Mouse (Mus musculus) embryonic facial prominence, embryonic 10.5 days (tissue): ENCODE measurements around the gene Slc25a38. TPM values are rescaled to one million over a fixed set of nuclear protein-coding genes. Genes with fewer than 3 reads are reported as not detected.

Experiments used
- DNase-seq: peaks from one replicate; pipeline ENCODE4 v3.0.0-alpha.2; 2017; ENCODE audit warnings: low spot score
- H3K27ac ChIP-seq: fragments of 300-500 bp; sonication (generic); replicated peaks from 2 replicates; pipeline ENCODE4 v1.5.1; 2016; ENCODE audit warnings: mild to moderate bottlenecking
- H3K27me3 ChIP-seq: fragments of 300-500 bp; sonication (generic); replicated peaks from 2 replicates; pipeline ENCODE4 v1.6.1; 2016; ENCODE audit warnings: low read depth, mild to moderate bottlenecking; ENCODE audit not compliant: poor library complexity, severe bottlenecking
- H3K36me3 ChIP-seq: fragments of 300-500 bp; sonication (generic); replicated peaks from 2 replicates; pipeline ENCODE4 v1.6.1; 2016; ENCODE audit warnings: mild to moderate bottlenecking, moderate library complexity
- H3K4me1 ChIP-seq: fragments of 300-500 bp; sonication (generic); 2 replicates; pipeline ENCODE4 v1.6.1; 2016
- H3K4me3 ChIP-seq: fragments of 300-500 bp; sonication (generic); 2 replicates; pipeline ENCODE4 v1.5.1; 2016; ENCODE audit warnings: mild to moderate bottlenecking, moderate library complexity
- H3K9me3 ChIP-seq: fragments of 300-500 bp; sonication (generic); 2 replicates; pipeline ENCODE4 v1.6.1; 2016; ENCODE audit warnings: mild to moderate bottlenecking
- WGBS: fragments of 180-500 bp; shearing (Covaris S2); methylation state at CpG from one replicate; pipeline ENCODE4 v1.1.7; 2016; 5-methylcytosine and 5-hydroxymethylcytosine counted together
- polyA plus RNA-seq: library from polyadenylated mRNA; unstranded; fragments of >200 nt; fragmentation: Nextera tagmentation; extraction: Ambion mirVana; gene quantifications from 2 replicates; pipeline ENCODE4 v1.2.1, GENCODE M21; 2016

The Slc25a38 gene
- polyA plus RNA-seq, 1 experiment from 2014 or later, result 46.3 TPM

- peaks cover 47% of the 10 kb centered on the region for H3K36me3 ChIP-seq
- WGBS, result 83% methylated on average over 3 of the region's 3 CpGs
- DNase-seq, result no peak
- H3K27me3 ChIP-seq, result no peaks in the 10 kb centered on the region
- no peak overlapping the region for H3K4me3 ChIP-seq
- H3K27ac ChIP-seq, result no peak overlapping the region
- H3K4me1 ChIP-seq, result peaks cover 17% of the 10 kb centered on the region
- no peaks in the 10 kb centered on the region for H3K9me3 ChIP-seq
Observed at GRCm38 (mm10) chr9:120131784-120132288, 21.7 kb downstream of the Slc25a38 start.

DNA sequence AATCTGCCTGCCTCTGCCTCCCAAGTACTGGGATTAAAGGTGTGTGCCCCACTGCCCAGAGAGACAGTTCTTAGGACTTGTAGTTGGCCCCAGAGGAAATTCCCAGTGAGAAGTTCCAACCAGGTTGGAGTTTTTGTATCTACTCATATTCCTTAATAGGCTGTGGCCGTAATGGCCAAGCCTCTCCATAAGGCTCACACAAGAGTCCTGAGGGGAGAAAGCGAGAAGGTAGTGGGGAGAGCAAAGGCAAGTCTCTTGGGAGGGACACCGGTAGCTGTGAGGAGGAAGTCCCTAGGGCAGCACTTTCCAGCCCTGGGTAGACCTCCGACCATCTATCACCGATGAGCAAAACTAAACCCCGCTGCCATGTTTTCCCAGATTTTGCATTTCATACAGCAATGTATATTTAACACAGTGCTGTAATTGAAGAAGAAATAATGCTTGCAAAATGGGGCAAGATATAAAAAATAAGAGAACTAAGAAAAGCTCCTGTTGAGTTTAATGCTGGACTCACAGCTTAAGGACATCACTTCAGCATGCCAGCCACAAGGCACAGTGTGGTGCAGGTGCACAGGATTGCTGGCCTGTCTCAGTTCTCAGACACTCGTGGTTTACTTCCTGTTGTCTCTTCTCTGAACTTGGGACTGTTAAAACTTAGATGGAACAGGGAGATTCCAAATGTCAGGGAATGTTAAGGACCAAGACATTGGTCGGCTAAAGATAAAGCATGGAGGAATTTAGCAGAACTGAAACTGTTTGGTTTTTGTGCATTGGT lies 23.0 kb downstream of the Slc25a38 start:
- H3K27me3 ChIP-seq, result no peaks in the 10 kb centered on the region
- no peak overlapping the region for H3K27ac ChIP-seq
- H3K4me1 ChIP-seq, result peaks cover 15% of the 10 kb centered on the region
- no peaks in the 10 kb centered on the region for H3K9me3 ChIP-seq
- no peak for DNase-seq
- H3K36me3 ChIP-seq, result peaks cover 47% of the 10 kb centered on the region
- H3K4me3 ChIP-seq, result no peak overlapping the region
- WGBS, result 37% methylated on average over 8 of the region's 8 CpGs

GRCm38 (mm10) chr9:120133755-120134475 lies 23.7 kb downstream of the Slc25a38 start:
- no peaks in the 10 kb centered on the region for H3K9me3 ChIP-seq
- peaks cover 10% of the 10 kb centered on the region for H3K4me1 ChIP-seq
- peaks cover 42% of the 10 kb centered on the region for H3K36me3 ChIP-seq
- WGBS, result 61% methylated on average over 6 of the region's 6 CpGs
- H3K4me3 ChIP-seq, result no peak overlapping the region
- no peaks in the 10 kb centered on the region for H3K27me3 ChIP-seq
- no peak for DNase-seq
- H3K27ac ChIP-seq, result no peak overlapping the region

- DNase-seq, result no peak
- Histone ChIP-seq H3K4me3 (no peak overlapping the region), H3K27me3 (no peaks in the 10 kb centered on the region), H3K4me1 (peaks cover 3% of the 10 kb centered on the region; the same call in 1 of the 2 replicates), H3K36me3 (peaks cover 35% of the 10 kb centered on the region), H3K27ac (no peak overlapping the region), H3K9me3 (no peaks in the 10 kb centered on the region)
- 83% methylated on average over 13 of the region's 13 CpGs for WGBS
Observed at GRCm38 (mm10) chr9:120134529-120135160, 24.5 kb downstream of the Slc25a38 start.

- DNase-seq, result no peak
- Histone ChIP-seq H3K4me3 (no peak overlapping the region), H3K27me3 (no peaks in the 10 kb centered on the region), H3K9me3 (no peaks in the 10 kb centered on the region), H3K4me1 (no peaks in the 10 kb centered on the region), H3K36me3 (peaks cover 27% of the 10 kb centered on the region), H3K27ac (no peak overlapping the region)
- 89% methylated on average over 11 of the region's 11 CpGs for WGBS
Observed at GRCm38 (mm10) chr9:120135454-120135853, 25.3 kb downstream of the Slc25a38 start.

GRCm38 (mm10) chr9:120140652-120141051 lies 30.5 kb downstream of the Slc25a38 start:
- H3K4me1 ChIP-seq, result no peaks in the 10 kb centered on the region
- H3K27ac ChIP-seq, result no peak overlapping the region
- H3K36me3 ChIP-seq, result no peaks in the 10 kb centered on the region
- whole genome bisulfite sequencing, result 19% methylated on average over 4 of the region's 4 CpGs
- no peaks in the 10 kb centered on the region for H3K27me3 ChIP-seq
- no peaks in the 10 kb centered on the region for H3K9me3 ChIP-seq
- no peak overlapping the region for H3K4me3 ChIP-seq
- DNase-seq, result peak; percentile 80

- no peak for DNase-seq
- Histone ChIP-seq H3K4me1 (no peaks in the 10 kb centered on the region), H3K36me3 (no peaks in the 10 kb centered on the region), H3K4me3 (no peak overlapping the region), H3K27me3 (no peaks in the 10 kb centered on the region), H3K27ac (no peak overlapping the region), H3K9me3 (no peaks in the 10 kb centered on the region)
- 84% methylated on average over 13 of the region's 13 CpGs for WGBS
Observed at GRCm38 (mm10) chr9:120144474-120144873, 34.3 kb downstream of the Slc25a38 start.

DNA sequence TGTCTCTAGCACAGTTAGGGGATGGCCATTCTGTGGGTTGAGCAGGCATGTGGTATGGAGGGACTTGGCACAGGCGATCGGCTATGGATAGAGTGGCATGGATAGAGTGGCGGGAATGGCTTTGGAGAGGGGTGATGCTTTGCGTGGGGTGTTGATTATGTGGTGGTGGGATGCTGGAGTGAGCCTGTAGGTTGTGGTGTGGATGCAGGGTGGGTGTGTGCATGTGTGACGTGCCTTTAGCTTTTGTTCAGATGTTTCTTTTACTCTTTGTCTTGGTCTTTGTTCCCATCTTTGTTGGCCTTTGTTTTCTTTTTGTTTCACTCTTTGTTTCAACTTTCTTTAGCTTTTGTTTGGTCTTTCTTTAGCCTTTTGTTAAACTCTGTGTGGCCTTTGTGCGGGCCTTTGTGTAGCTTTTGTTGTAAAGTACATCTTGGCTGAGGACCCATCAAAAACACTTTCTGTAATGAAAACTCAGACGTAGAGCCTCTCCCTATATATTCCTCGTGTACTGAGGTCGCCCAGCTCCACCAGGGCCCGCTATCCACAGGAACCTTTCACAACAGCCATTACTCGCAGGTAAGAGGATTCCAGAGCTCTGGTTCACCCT lies 39.2 kb downstream of the Slc25a38 start, which contains the start of gene Mobp:
TSS of gene Mobp (plus strand) at position 486 of the 607 bp plus-strand sequence.
- DNase-seq, result no peak
- 61% methylated on average over 11 of the region's 11 CpGs for WGBS

DNA sequence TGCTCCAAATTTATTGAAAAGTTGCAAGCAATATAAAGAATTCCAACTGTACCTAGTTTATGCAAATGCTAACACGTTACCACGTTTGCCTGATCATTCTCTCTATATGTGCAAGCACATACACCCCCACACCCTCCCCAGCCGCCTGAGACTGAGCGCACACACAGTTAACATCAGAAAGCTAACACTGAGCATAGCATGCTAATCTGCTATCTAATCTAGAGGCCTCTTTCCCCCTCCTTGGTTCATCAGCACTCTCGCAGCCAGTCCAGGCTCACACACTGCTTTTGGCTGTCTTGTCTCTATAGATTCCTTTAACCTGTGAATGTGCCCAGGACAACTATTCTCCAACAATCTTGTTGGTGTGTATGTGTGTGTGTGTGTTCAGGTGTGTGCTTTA lies 41.0 kb downstream of the Slc25a38 start:
- no peak for DNase-seq
- Histone ChIP-seq H3K36me3 (no peaks in the 10 kb centered on the region), H3K27ac (no peak overlapping the region), H3K9me3 (no peaks in the 10 kb centered on the region), H3K4me1 (no peaks in the 10 kb centered on the region; the same call in 1 of the 2 replicates), H3K27me3 (peaks cover 5% of the 10 kb centered on the region; the same call in 1 of the 2 replicates), H3K4me3 (no peak overlapping the region)
- WGBS, result 84% methylated on average over 5 of the region's 5 CpGs

More for the DNA sequence above, 39.2 kb downstream of the Slc25a38 start, which contains the start of gene Mobp:
- no peaks in the 10 kb centered on the region for H3K36me3 ChIP-seq
- peaks cover 3% of the 10 kb centered on the region; the same call in 1 of the 2 replicates for H3K27me3 ChIP-seq
- no peak within 1 kb of the TSS; the same call in 1 of the 2 replicates for H3K27ac ChIP-seq
- no peak within 1 kb of the TSS for H3K4me3 ChIP-seq
- no peaks in the 10 kb centered on the region; the same call in 1 of the 2 replicates for H3K4me1 ChIP-seq
- no peaks in the 10 kb centered on the region for H3K9me3 ChIP-seq

GRCm38 (mm10) chr9:120151906-120152399 lies 41.8 kb downstream of the Slc25a38 start:
- Histone ChIP-seq H3K27ac (no peak overlapping the region), H3K9me3 (no peaks in the 10 kb centered on the region), H3K27me3 (peaks cover 5% of the 10 kb centered on the region; the same call in 1 of the 2 replicates), H3K4me3 (no peak overlapping the region), H3K4me1 (no peaks in the 10 kb centered on the region; the same call in 1 of the 2 replicates), H3K36me3 (no peaks in the 10 kb centered on the region)
- no peak for DNase-seq
- WGBS, result 80% methylated on average over 12 of the region's 12 CpGs

- H3K9me3 ChIP-seq, result no peaks in the 10 kb centered on the region
- 33% methylated on average over 4 of the region's 4 CpGs for WGBS
- no peaks in the 10 kb centered on the region for H3K36me3 ChIP-seq
- H3K27me3 ChIP-seq, result peaks cover 5% of the 10 kb centered on the region; the same call in 1 of the 2 replicates
- H3K4me1 ChIP-seq, result peaks cover 9% of the 10 kb centered on the region
- H3K4me3 ChIP-seq, result no peak overlapping the region
- DNase-seq, result no peak
- no peak overlapping the region for H3K27ac ChIP-seq
Observed at GRCm38 (mm10) chr9:120158047-120158446, 47.9 kb downstream of the Slc25a38 start.

DNA sequence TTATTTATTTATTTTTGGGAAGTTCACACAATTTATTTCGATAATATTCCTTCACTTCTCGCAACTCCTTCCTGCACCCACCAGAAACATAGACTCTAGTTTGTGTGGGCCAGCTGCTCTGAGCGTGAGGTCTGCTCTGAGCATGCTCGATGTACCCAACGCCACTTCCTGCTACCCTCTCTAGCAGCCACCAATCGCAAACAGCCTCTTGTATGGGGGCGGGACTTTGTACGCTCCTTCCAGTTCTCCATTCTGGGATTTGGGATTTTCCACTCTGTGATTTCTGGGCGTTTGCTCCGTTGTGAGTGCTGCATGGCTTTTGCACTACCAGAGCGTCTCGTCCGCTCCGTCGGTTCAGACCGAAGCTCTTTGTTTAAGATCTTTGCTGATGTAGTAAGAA lies 53.7 kb downstream of the Slc25a38 start:
- 89% methylated on average over 16 of the region's 16 CpGs for WGBS
- Histone ChIP-seq H3K27ac (no peak overlapping the region), H3K27me3 (peaks cover 11% of the 10 kb centered on the region), H3K4me1 (no peaks in the 10 kb centered on the region), H3K36me3 (no peaks in the 10 kb centered on the region), H3K4me3 (no peak overlapping the region), H3K9me3 (no peaks in the 10 kb centered on the region)
- no peak for DNase-seq
